Comparison of ENCODE assay signal across 11 mouse cellular contexts in genomic region chr11:36073074-36073818, GRCm38 (mm10).
DNase-seq lines count a peak whose midpoint lies in the region; ATAC-seq lines count a peak whose summit lies in the region.
"Had no signal": no experiment of that assay in that cellular context is flagged by ENCODE, and none has a peak within 500 bp of the region (broad histone marks: within the 10 kb centered on the region; RNA-seq: fewer than 3 reads in every experiment).

No protein-coding gene starts in this region.

- no peak overlapping the region for H3K4me2 ChIP-seq in forebrain, embryonic 15.5 days (replicated peaks)
- H3K4me2 ChIP-seq in forebrain, embryonic 11.5 days (ENCODE audit: low read depth, low read length, severe bottlenecking): no peak overlapping the region
- 0 out of 2 replicates have a peak overlapping the region, but pooled peaks have one; percentile 27 for H3K4me2 ChIP-seq in forebrain, embryonic 16.5 days (ENCODE audit: low read length)
- no peak overlapping the region for H3K4me2 ChIP-seq in midbrain, embryonic 13.5 days (replicated peaks)
- H3K4me2 ChIP-seq: heart, embryonic 13.5 days had no signal

- ATAC-seq in forebrain, embryonic 15.5 days (replicated peaks): peak; percentile 87
- no peak for ATAC-seq in forebrain, embryonic 11.5 days (replicated peaks; ENCODE audit: low FRiP score)
- peak; percentile 85 for ATAC-seq in forebrain, embryonic 16.5 days
- peak; percentile 55; the same call in 1 of the 2 replicates for ATAC-seq in midbrain, embryonic 13.5 days

- DNase-seq in forebrain, embryonic 11.5 days (ENCODE audit: low spot score): no peak
- DNase-seq in MN1 (ENCODE audit: low spot score): peak; percentile 54
- no peak for DNase-seq in adrenal gland, adult (ENCODE audit: inconsistent age in 2 of 2, low spot score in 1 of 2)
- no peak for DNase-seq in kidney, adult 11 months
- no peak for DNase-seq in adrenal gland, postnatal 10 days
- DNase-seq: kidney, postnatal 14 days; lung, postnatal 10 days had no signal

- H3K4me3 ChIP-seq in forebrain, embryonic 15.5 days: no peak overlapping the region
- H3K4me3 ChIP-seq in forebrain, embryonic 11.5 days (ENCODE audit: low read depth, low read length): no peak overlapping the region
- no peak overlapping the region for H3K4me3 ChIP-seq in forebrain, embryonic 16.5 days (replicated peaks; ENCODE audit: low read length)
- H3K4me3 ChIP-seq in midbrain, embryonic 13.5 days (replicated peaks): no peak overlapping the region
- H3K4me3 ChIP-seq: heart, embryonic 13.5 days had no signal

- H3K36me3 ChIP-seq in forebrain, embryonic 15.5 days: no peaks in the 10 kb centered on the region
- H3K36me3 ChIP-seq in forebrain, embryonic 11.5 days (ENCODE audit: control insufficient read depth, insufficient read depth, low read length): no peaks in the 10 kb centered on the region
- no peaks in the 10 kb centered on the region for H3K36me3 ChIP-seq in forebrain, embryonic 16.5 days (ENCODE audit: control insufficient read depth, insufficient read depth)
- H3K36me3 ChIP-seq in midbrain, embryonic 13.5 days: peaks cover 23% of the 10 kb centered on the region
- H3K36me3 ChIP-seq: heart, embryonic 13.5 days had no signal

- peak overlapping the region; percentile 74 for H3K27ac ChIP-seq in forebrain, embryonic 15.5 days (replicated peaks)
- no peak overlapping the region for H3K27ac ChIP-seq in forebrain, embryonic 11.5 days (ENCODE audit: low read depth, low read length)
- H3K27ac ChIP-seq in forebrain, embryonic 16.5 days (ENCODE audit: low read length): peak overlapping the region; percentile 64
- H3K27ac ChIP-seq in midbrain, embryonic 13.5 days: 0 out of 2 replicates have a peak overlapping the region, but pooled peaks have one; percentile 17
- H3K27ac ChIP-seq: heart, embryonic 13.5 days had no signal

- H3K4me1 ChIP-seq in forebrain, embryonic 15.5 days: peaks cover 41% of the 10 kb centered on the region
- H3K4me1 ChIP-seq in forebrain, embryonic 11.5 days (replicated peaks; ENCODE audit: control insufficient read depth, insufficient read depth, low read length): 0 out of 2 replicates have a peak, but pooled peaks cover 2% of the 10 kb centered on the region
- H3K4me1 ChIP-seq in forebrain, embryonic 16.5 days (replicated peaks; ENCODE audit: control insufficient read depth, insufficient read depth, low read length): peaks cover 39% of the 10 kb centered on the region
- 0 out of 2 replicates have a peak, but pooled peaks cover 6% of the 10 kb centered on the region for H3K4me1 ChIP-seq in midbrain, embryonic 13.5 days (replicated peaks)

- WGBS in forebrain, embryonic 15.5 days: 44% methylated on average over 8 of the region's 8 CpGs
- WGBS in forebrain, embryonic 11.5 days: 89% methylated on average over 8 of the region's 8 CpGs
- 43% methylated on average over 8 of the region's 8 CpGs for WGBS in forebrain, embryonic 16.5 days
- WGBS in midbrain, embryonic 13.5 days: 76% methylated on average over 8 of the region's 8 CpGs

- H3K9me3 ChIP-seq in forebrain, embryonic 15.5 days: no peaks in the 10 kb centered on the region
- no peaks in the 10 kb centered on the region for H3K9me3 ChIP-seq in forebrain, embryonic 11.5 days (ENCODE audit: control insufficient read depth, low read length)
- no peaks in the 10 kb centered on the region for H3K9me3 ChIP-seq in forebrain, embryonic 16.5 days (ENCODE audit: control insufficient read depth, low read length)
- no peaks in the 10 kb centered on the region for H3K9me3 ChIP-seq in midbrain, embryonic 13.5 days
- H3K9me3 ChIP-seq: heart, embryonic 13.5 days had no signal

- no peaks in the 10 kb centered on the region for H3K27me3 ChIP-seq in forebrain, embryonic 15.5 days
- H3K27me3 ChIP-seq in forebrain, embryonic 11.5 days (ENCODE audit: control insufficient read depth, insufficient read depth, low read length): no peaks in the 10 kb centered on the region
- H3K27me3 ChIP-seq in forebrain, embryonic 16.5 days (replicated peaks; ENCODE audit: control insufficient read depth, insufficient read depth, low read length): no peaks in the 10 kb centered on the region
- no peaks in the 10 kb centered on the region for H3K27me3 ChIP-seq in midbrain, embryonic 13.5 days
- H3K27me3 ChIP-seq: heart, embryonic 13.5 days had no signal

- H3K9ac ChIP-seq in forebrain, embryonic 15.5 days (replicated peaks): no peak overlapping the region
- H3K9ac ChIP-seq in forebrain, embryonic 11.5 days (ENCODE audit: low read length): no peak overlapping the region
- H3K9ac ChIP-seq in forebrain, embryonic 16.5 days (replicated peaks; ENCODE audit: low read depth, low read length): no peak overlapping the region
- H3K9ac ChIP-seq in midbrain, embryonic 13.5 days (replicated peaks): no peak overlapping the region
- H3K9ac ChIP-seq: heart, embryonic 13.5 days had no signal
